Mouse (Mus musculus): ENCODE data around the gene Vmn1r94. TPM values are rescaled to one million over a fixed set of nuclear protein-coding genes. Genes with fewer than 3 reads are reported as not detected.
"Not testable (repeated sequence)": the region's sequence is repeated elsewhere in the genome, so short reads cannot be mapped to it uniquely, and the experiment has no call there.

The Vmn1r94 gene
- not detected in 2 replicates for polyA plus RNA-seq (2012; rRNA removed)

GRCm38 (mm10) chr7:20168277-20168676, at the start of gene Vmn1r94:
Gene Vmn1r94, minus strand, starts transcription at chr7:20168377.
- DNase-seq (ENCODE audit: low spot score): not testable (repeated sequence)

GRCm38 (mm10) chr7:20205507-20205906, 37.3 kb upstream of the Vmn1r94 start, which contains the start of gene Gm6164:
Gene Gm6164, minus strand, starts transcription at chr7:20205607.
- DNase-seq (ENCODE audit: low spot score): not testable (repeated sequence)

GRCm38 (mm10) chr7:20193410-20193809, 25.2 kb upstream of the Vmn1r94 start, which contains the start of gene Vmn1r95:
Gene Vmn1r95, plus strand, starts transcription at chr7:20193710.
- not testable (repeated sequence) for DNase-seq (ENCODE audit: low spot score)

- not testable (repeated sequence) for DNase-seq (ENCODE audit: low spot score)
Measured at GRCm38 (mm10) chr7:20138988-20139387, 29.2 kb downstream of the Vmn1r94 start, which contains the start of gene Vmn1r93. Gene Vmn1r93, minus strand, starts transcription at chr7:20139088.

GRCm38 (mm10) chr7:20122479-20122878, 45.7 kb downstream of the Vmn1r94 start, which contains the start of gene Gm16442:
Gene Gm16442, minus strand, starts transcription at chr7:20122579.
- not testable (repeated sequence) for DNase-seq (ENCODE audit: low spot score)

Other genes with a start within 250 kb of the Vmn1r94 start
- gene Pvr, start 247.2 kb downstream of the Vmn1r94 start, polyA plus RNA-seq (2012; rRNA removed): 15.2 and 16.8 TPM in 2 replicates
- gene Igsf23, start 217.6 kb downstream of the Vmn1r94 start, polyA plus RNA-seq (2012; rRNA removed): 0.10 and 0.19 TPM in 2 replicates
- not detected in 2 replicates for gene Ceacam20, start 203.0 kb downstream of the Vmn1r94 start, polyA plus RNA-seq (2012; rRNA removed)
- not detected in 2 replicates for gene Nlrp9b, start 176.9 kb downstream of the Vmn1r94 start, polyA plus RNA-seq (2012; rRNA removed)
- gene Vmn1r91, start 68.7 kb downstream of the Vmn1r94 start, polyA plus RNA-seq (2012; rRNA removed): not detected in 2 replicates
- not detected in 2 replicates for gene Gm16442, start 45.8 kb downstream of the Vmn1r94 start, polyA plus RNA-seq (2012; rRNA removed)
- gene Vmn1r93, start 29.3 kb downstream of the Vmn1r94 start, polyA plus RNA-seq (2012; rRNA removed): not detected in 2 replicates
- gene Vmn1r95, start 25.3 kb upstream of the Vmn1r94 start, polyA plus RNA-seq (2012; rRNA removed): not detected in 2 replicates
- gene Gm6164, start 37.2 kb upstream of the Vmn1r94 start, polyA plus RNA-seq (2012; rRNA removed): not detected in 2 replicates
- gene Gm4498, start 65.5 kb upstream of the Vmn1r94 start, polyA plus RNA-seq (2012; rRNA removed): not detected in 2 replicates
- gene Gm5890, start 94.5 kb upstream of the Vmn1r94 start, polyA plus RNA-seq (2012; rRNA removed): not detected in 2 replicates
- not detected in 2 replicates for gene Gm4133, start 165.7 kb upstream of the Vmn1r94 start, polyA plus RNA-seq (2012; rRNA removed)
- not detected in 2 replicates for gene Gm5728, start 207.0 kb upstream of the Vmn1r94 start, polyA plus RNA-seq (2012; rRNA removed)
- gene Vmn1r100, start 249.6 kb upstream of the Vmn1r94 start, polyA plus RNA-seq (2012; rRNA removed): not detected in 2 replicates